Mouse (Mus musculus): Measurements from ENCODE around the gene Katna1.
A peak's percentile ranks its signal among the peaks of the same experiment; 100 is the strongest.
"Not testable (repeated sequence)": the region's sequence is repeated elsewhere in the genome, so short reads cannot be mapped to it uniquely, and the experiment has no call there.

Gene Katna1

DNA sequence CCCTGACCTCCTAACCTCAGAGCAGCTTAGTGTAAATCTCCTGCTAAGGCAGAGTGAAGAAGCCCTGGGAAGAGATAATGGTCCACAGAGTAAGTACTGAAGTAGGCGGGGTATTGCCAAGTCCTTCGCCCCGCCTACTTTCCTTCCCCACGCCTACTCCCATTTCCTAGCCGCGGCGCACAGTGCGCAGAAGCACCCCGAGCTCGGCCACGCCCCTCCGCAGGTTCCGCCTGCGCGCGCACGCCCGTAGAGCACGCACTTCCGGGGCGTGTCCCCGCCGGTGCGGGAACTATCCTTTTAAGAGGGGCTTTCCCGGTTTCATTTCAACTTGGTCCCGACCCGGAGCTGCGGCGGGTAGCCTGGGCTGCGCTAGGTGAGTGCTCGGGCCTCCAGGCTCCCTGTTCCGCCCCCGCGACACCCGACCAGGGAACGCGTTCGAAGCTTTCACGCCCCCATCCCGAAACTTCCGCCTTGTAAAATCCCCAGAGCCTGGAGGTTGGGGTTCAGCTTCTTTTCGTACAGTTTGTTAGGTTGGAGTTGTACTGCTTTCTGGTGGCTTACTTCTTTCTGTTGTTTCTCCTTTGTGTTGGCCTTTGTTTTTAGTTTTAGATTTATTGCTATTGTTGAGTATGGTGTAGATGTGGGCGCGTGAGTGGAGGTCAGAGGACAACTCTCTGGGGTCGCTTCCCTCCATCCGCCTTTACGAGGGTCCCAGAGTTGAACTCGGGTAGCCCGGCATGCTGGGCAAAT, at the start of gene Katna1:
TSS of gene Katna1 (plus strand) at position 250 of the 750 bp plus-strand sequence.
- peak; percentile 96 for DNase-seq

DNA sequence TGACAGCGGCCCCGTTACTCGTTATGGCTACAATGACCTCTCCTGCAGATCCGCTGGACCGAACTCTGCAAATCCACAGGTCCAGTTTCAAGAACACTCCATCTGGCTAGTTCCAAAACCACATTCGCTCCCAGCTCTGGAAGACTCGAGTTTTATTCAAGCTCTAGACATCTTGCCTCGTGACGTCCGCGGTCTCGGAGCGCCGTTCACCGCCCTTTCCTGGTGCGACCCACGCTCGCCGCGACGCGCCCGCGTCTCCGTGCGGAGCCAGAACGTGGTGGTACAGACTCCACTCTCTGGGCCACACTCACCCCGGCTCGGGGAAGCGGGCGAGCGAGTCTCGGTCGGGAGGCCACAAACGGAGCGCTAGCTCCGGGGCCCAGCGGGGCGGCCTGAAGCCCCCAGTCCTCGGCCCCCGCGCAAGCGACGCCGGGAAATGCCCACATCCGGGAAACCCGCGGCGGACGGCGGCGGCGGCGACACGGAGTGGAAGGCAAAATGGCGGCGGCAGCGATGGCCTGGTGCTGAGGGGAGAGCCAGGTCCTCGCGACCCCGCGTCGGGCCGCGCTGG, 45.0 kb upstream of the Katna1 start, which contains the start of the genes Pcmt1 and Lats1:
TSS of gene Pcmt1 (minus strand) at position 406 of the 571 bp plus-strand sequence.
TSS of gene Lats1 (plus strand) at position 484 of the 571 bp plus-strand sequence.
- DNase-seq: peak; percentile 88

DNA sequence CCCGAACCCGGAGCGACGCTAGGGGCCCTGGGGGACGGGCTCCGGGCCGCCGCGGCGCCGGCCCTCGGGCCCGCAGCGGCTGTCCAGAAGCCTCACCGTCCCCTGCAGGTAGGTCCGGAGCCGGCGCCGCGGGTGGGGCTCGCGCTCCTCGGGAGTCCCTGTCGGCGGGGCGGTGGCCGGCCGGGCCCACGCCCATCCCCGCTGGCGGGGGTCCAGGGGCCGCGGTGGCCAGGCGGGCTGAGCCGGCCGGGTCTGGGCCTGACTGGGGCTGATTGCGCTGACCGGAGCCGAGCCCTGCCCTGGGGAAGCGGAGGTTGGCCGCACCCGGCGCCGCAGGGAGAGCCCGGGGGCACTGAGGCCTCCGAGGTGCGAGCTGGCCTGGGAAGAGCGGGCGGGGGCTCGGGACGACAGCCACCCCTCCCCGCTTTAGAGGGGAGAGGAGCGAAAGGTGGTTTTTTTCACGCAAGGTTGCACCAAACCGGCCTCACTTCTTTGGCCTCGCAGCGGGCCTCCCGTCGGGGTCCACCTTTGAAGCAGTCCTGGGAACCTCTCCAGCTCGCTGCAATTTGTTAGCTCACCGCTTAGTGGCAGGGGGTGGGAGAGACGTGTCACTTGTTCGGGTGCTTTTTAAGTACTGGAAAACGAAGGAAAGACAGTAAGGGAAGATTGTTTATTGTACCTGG, 44.3 kb upstream of the Katna1 start:
- DNase-seq: peak; percentile 67

DNA sequence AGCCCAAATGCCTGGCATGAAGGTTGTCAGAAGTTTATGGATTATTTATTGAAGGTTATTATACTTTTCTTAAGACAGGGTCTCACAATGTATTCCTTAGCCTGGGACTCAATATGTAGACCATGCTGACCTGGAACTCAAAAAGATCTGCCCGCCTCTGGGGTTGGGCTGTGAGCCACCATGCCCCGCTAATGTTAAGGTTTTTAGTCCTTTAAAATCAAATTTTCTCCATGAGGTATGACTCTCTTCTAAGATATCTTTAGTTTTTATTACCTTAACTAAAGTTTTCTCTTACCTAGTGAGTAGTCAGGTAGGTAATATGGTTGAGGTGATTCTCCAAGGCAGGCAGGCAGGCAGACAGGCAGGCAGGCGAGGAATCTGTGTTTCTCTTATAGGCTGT, 43.6 kb upstream of the Katna1 start:
- DNase-seq: no peak

DNA sequence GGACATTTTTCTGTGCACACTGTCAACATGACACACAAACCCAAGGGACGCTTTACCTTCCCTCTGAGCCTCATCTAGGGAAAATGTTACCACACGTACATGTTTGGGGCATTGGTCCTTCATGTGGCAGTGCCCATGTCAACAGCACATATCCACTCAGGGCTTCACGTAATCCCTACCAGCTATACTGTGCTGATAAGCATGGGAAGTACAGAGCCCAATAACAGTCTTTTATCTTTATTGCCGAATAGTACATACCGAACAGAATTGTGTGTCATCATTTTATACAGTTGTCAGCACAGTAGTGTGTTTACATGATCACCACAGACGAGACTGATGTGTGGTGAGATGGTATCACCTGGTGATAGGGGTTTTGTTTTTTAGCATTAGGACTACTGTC, 38.9 kb upstream of the Katna1 start:
- no peak for DNase-seq

DNA sequence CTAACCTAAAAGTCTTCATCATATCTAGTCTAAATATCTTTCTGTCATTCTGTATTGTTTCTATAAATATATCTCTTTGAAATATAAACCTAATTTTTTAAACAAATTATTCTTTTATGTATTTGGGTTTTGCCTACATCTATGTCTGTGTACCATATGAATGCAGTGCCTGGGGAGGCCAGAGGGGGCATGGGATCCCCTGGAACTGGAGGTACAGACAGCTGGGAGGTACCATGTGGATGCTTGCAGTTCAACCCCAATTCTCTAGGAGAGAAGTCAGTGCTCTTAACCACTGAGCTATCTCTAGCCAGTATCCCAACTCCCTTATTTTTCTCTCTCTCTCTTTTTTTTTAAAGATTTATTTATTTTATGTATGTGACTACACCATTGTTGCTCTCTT, 30.5 kb upstream of the Katna1 start:
- no peak for DNase-seq

DNA sequence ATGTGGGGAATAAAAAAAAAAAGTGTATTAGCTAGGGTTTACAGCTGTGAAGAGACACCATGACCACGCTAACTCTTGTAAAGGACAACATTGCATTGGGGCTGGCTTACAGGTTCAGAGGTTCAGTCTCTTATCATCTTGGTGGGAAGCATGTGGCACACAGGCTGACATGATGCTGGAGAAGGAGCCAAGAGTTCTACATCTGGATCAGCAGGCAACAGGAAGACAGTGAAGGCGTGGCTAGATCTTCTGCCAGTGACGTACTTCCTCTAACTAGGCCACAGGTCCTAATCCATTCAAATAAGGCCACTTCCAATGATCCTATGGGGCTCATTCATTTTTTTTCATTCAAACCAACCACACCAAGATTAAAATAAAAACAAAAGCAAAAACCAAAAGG, 25.7 kb upstream of the Katna1 start:
- DNase-seq: no peak

DNA sequence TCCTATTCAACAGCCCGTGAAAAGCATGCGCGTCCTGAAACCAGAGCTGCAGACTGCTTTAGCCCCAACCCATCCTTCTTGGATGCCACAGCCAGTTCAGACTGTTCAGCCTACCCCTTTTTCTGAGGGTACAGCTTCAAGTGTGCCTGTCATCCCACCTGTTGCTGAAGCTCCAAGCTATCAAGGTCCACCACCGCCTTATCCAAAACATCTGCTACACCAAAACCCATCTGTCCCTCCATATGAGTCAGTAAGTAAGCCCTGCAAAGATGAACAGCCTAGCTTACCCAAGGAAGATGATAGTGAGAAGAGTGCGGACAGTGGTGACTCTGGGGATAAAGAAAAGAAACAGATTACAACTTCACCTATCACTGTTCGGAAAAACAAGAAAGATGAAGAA, 23.2 kb upstream of the Katna1 start:
- no peak for DNase-seq

DNA sequence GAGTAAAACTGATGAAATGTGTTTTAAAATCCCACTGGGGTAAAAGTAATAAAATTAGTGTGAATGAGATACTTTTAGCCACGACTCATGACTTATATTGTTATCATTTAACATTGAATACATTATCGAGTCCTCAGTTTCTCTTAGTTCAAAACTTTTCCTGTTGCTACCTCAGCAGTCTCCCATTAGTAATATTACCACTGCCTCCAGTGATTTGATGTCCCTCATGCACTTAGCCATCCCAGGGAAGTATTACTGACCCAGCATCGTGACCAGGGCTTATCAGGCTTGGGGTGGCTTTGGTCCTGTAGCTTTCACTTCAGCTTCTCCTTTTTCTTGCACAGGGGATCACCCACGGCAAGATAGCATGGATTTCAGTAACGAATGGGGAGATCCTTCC, 15.7 kb upstream of the Katna1 start:
- DNase-seq: no peak

DNA sequence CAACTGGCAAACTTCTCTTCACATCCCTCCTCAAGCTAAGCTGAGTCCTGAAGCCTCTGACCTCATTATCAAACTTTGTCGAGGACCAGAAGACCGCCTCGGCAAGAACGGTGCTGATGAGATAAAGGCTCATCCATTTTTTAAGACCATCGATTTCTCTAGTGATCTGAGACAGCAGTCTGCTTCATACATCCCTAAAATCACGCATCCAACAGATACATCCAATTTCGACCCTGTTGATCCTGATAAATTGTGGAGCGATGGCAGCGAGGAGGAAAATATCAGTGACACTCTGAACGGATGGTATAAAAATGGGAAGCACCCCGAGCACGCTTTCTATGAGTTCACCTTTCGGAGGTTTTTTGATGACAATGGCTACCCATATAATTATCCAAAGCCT, 13.3 kb upstream of the Katna1 start:
- DNase-seq: no peak

DNA sequence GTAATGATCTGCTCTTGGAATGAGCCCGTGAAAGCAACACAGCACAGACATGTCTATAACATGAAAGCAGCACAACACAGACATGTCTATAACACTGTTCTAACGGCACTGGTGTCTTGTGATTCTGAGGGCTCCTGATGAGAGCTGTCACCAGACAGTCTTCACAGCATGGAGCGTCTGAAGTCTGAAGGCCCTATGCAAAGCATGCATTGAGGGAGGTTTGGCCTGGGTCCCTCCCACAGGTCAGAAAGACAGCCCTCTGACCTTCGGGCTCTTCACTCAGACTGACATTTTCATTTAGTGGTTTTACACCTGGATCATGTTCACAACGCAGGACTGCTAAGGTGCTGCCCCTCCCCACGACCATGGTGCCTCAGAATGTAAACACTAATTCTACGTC, 10.7 kb upstream of the Katna1 start:
- no peak for DNase-seq

DNA sequence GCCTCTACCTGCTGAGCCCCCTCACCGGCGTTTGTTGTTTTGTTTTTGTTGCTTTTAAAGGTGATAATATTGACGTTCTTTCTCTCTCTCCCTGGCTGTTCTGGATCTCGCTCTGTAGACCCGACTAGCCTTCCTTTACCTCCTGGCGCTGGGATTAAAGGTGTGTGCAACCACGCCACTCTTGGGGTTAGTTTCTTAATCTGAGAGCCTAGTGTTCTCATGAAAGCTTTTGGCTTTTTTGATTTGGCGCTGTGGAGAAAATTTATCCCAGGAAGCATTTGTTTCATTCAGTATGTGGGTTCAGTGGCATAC, 657 bp downstream of the Katna1 start:
- DNase-seq: no peak

DNA sequence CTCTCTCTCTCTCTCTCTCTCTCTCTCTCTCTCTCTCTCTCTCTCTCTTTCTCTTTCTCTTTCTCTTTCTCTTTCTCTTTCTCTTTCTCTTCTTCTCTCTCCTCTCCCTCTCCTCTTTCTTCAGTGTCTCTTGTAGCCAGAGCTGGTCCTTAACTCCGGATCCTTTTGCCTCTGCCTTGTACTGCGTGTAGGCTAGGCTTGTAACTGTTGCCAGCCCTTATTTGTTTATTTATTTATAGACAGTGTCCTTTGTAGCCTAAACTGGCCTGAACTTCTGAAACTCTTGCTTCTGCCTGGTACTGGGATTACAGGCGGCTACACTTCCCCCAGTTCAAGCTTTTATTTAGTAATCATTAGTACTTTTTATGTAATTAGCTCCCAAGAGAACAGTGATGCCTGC, 1.2 kb downstream of the Katna1 start:
- no peak for DNase-seq

DNA sequence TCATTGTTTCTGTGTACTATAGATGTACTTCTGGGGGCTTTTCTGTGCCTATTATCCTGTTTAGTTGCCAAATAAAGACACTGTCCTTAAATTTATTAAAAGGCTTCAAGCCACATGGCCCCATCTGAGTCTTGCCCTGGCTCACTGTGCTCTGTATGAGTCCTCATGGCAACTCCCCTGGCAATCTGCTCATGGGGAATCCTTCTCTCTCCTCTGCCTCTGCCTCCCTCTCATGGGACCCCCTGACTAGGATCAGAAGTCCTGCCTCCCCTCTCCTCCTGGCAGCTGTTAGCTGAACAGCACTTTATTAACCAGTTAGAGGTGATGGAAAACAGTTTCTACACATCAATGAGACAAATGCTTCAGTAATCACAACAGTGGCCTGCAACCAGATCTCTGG, 5.8 kb downstream of the Katna1 start:
- no peak for DNase-seq

DNA sequence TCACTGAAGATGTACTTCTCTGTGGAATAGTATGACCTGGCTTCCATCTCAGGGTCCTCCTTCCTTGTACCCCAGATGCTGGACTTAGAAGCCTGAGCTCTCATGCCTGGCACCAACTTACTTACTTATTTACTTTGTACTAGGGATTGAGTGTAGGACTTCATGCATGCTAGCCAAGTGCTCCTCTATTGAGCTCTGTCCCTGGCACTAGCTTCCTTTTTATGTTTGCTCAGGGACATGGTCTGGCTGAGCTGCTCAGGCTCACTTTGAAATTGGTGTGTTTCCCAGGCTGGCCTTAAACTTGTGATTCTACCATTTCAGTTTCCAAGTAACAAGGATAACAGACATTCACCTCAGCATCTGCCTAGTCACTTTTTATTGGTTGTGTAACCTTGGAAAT, 11.3 kb downstream of the Katna1 start:
- peak; percentile 5 for DNase-seq

DNA sequence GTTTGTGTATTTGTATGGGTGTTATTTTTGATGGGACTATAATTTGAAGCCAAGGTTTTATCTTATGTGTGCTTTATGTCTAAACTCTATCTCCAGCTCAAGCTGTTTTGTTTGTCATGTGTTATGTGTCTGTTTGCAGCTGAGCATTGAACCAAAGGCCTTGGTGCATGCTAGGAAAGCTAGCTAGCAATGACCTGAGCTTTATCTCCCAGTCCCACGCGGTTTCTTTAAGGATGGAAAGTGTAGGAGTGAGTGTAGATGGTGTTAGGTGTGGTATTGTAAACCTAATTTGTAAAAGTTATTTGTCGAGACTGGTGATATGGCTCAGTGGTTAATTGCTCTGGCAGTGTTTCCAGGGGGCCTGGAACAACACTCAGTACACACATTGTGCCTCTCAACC, 12.1 kb downstream of the Katna1 start:
- no peak for DNase-seq

DNA sequence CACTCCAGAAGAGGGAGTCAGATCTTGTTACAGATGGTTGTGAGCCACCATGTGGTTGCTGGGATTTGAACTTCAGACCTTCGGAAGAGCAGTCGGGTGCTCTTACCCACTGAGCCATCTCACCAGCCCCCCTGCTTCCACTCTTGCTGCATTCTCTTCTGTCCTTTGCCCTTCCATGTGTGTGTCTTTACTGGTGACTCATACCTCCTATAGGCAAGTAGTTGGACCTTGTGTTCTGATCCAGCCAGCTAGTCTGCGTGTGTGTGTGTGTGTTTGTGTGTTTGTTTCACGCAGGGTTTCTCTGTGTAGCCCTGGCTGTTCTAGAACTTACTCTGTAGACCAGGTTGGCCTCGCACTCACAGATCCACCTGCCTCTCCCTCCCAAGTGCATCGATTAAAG, 19.7 kb downstream of the Katna1 start:
- DNase-seq: not testable (repeated sequence)

DNA sequence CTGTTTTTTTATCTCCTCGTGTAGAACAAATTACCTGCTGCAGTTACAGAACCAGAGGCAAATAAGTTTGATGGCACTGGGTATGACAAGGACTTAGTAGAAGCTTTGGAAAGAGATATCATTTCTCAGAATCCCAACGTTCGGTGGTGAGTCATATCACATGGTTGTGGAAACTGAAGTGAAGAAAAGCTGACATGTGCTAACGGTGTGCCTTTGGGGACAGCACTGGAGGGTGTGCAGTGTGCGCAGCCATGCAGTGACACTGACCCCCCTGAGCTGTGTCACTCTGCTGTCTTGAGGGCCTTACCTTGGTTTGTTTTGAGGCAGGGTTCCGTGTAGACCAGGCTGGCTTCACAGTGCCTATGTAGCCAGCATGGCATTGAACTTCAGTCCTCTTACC, 23.0 kb downstream of the Katna1 start:
- no peak for DNase-seq

DNA sequence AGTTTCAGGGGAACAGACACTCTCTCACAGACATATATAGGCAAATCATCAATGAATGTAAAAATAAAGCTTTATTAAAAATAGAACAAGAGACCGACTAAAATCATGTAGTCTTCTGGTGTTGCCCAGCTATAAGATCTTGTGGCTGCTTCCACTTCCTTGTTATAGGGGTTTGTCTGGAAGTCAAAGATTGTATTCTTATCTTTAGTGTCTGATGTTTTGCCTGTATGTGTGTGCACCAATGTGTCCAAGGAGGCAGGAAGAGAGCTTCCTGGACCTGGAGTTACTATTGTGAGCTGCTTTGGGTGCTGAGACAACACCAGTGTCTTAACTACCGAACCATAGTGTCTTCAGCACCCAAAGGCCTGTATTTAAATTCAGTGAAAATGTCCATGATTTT, 31.7 kb downstream of the Katna1 start:
- DNase-seq: no peak

DNA sequence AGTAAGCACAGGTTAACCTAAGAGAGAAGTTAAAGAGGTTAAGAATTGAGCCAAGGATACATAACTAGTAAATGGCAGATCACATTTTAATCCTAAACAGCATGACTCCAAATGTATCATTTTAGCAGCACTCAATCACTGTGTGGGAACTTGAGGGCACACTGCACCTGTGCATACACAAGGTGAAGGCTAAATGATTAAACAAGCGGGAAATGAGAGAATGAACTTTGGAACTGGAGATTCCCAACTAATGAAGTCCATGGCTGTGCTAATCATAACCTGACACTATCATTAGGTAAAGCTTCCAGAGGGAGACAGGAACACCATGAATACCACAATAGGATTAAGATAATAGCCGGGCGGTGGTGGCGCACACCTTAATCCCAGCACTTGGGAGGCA, 46.5 kb downstream of the Katna1 start:
- DNase-seq: no peak

DNA sequence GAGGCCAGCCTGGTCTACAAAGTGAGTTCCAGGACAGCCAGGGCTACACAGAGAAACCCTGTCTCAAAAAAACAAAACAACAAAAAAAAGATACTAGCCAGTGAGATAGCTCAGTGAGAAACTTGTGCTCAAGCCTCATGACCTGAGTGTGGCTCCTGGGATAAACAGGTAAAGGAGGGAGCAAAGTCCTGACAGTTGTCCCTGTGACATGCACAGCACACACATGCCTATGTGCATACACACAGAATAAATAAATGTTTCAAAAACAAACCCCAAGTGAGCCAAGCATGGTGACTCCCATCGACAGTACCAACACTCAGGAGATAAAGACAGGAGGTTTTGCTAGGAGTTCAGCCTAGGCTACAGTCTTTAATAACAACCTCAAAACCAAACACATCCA, 47.0 kb downstream of the Katna1 start:
- DNase-seq: no peak

DNA sequence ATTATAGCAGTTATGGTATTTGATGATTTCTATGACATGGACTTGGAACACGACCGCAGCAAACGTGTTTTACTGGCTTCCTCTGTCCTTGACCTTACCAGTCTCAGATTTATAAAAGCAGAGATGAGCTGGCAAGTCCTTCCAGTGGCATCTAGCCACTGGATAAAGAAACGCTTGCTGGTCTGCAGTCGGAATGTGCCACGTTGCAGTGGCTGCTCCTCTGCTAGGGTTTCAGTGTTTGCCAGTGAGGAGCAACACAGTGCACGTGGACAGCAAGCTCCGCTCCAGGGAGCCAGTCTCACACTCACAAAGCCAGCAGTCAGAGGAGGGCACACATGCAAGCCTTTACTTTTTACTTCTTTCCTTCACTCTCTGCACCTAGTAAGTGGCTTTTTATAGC, 49.6 kb downstream of the Katna1 start:
- no peak for DNase-seq

DNA sequence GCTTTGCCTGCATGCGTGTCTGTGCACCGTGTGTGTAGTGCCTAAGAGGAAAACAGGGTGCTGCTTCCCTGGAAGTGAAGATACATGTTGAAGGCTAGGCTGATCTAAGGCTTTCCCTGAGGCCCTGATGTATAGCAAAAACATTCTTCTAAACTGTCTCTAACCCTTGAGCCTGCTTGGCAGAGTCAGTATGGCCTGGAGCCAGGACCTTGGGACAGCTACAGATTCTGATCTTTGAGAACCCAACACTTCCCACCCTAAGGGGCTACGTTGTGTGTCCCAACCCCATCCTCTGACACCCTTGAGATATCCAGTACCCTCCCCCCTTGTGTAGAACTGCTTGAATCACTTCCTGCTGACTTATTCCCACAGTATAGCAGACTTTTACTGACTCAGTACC, 52.6 kb downstream of the Katna1 start:
- no peak for DNase-seq

DNA sequence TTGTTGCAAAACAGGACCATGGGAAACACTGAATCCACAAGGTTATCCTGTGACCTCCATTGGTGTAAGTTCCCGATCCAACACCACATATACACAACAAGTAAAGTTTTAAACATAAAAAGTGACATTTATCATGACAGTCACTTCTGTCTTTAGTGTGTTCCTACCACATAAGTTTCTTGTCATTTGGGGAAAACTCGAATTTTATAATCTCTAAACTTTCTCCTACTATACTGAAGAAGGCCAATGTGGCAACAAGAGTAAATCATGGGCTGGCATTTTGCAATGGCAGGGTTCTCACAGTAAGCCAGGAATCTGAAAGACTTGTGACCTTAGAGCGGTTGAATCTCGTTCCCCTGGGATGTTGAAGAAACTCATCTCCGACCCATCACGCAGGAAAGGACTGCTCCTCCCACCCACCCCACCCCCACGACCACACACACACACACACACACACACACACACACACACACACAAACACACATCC, 54.0 kb downstream of the Katna1 start:
- no peak for DNase-seq
